Mouse (Mus musculus): ENCODE results near the gene Wfdc6a.

- TF ChIP-seq CTCF (IDR thresholded peaks at IDR 0.05; ENCODE audit: low read depth) (peak; percentile 27; the same call in 1 of the 2 replicates), EP300 (IDR thresholded peaks at IDR 0.05; ENCODE audit: low read depth) (no peak)
These were observed 18.2 kb upstream of the Wfdc6a start for GRCm38 (mm10) chr2:164603482-164603881.

All from liver, embryonic 14.5 days (tissue).